Mouse (Mus musculus) liver, embryonic 14.5 days (tissue): ENCODE results near the gene Ret.

Experiments
- CTCF ChIP-seq: IDR thresholded peaks from 2 replicates; pipeline ENCODE4 v1.5.1; 2016; ENCODE audit warnings: antibody characterized with exemption, low read depth, control low read depth
- EP300 ChIP-seq: IDR thresholded peaks from 2 replicates; pipeline ENCODE4 v1.6.1; 2016; ENCODE audit warnings: antibody characterized with exemption, low read depth

DNA sequence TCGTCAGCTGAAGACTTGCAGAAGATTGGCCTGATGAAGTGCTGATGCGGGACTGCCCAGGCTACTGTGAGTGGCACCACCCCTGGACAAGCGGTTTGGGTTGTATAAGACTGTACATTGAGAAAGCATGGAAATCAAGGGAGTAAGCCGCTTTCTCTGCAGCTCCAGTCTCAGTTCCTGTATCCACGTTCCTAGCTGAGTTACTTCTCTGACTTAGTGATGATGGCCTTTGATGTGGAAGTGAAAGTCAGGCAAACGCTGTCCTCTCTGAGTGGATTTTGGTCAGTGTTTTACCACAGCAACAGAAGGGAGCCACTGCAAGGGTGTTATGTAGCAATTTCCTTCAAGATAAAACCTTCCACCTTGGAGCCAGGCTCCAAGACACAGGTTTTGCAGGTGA lies 56.6 kb downstream of the Ret start:
- TF ChIP-seq CTCF: no peak
- TF ChIP-seq EP300: no peak
